Mouse (Mus musculus) gastrocnemius, adult 2 months (tissue): ENCODE results near the gene Hsh2d. TPM values are rescaled to one million over a fixed set of nuclear protein-coding genes. Genes with fewer than 3 reads are reported as not detected.

ENCODE experiments used
- DNase-seq: peaks from one replicate; pipeline ENCODE4 v3.0.0; 2022
- H3K27ac ChIP-seq: fragments of 200-600 bp; 2 replicates; pipeline ENCODE4 v1.8.1; 2022; ENCODE audit warnings: mild to moderate bottlenecking
- H3K4me3 ChIP-seq: fragments of 200-600 bp; 2 replicates; pipeline ENCODE4 v1.8.1; 2022; ENCODE audit warnings: mild to moderate bottlenecking, moderate library complexity
- CTCF ChIP-seq: fragments of 200-600 bp; IDR thresholded peaks from 2 replicates; pipeline ENCODE4 v1.8.1; 2022; ENCODE audit warnings: antibody characterized with exemption, mild to moderate bottlenecking, moderate library complexity
- intact Hi-C: fragments of 180-260 bp; cut with DNase I; formaldehyde crosslinking; loops from one replicate; pipeline ENCODE4 v1.15.1; 2025
- total RNA-seq, 2 experiments: library from RNA; stranded (reverse); gene quantifications; 2 replicates each; pipeline ENCODE4 v1.2.3; 2021

Hsh2d gene
- total RNA-seq, 2 experiments from 2014 or later: not detected

- intact Hi-C loops: loop anchor here (5.0 kb wide), 1 partner anchor 82 kb away; the partner anchor contains the start of gene Ap1m1
- Histone ChIP-seq H3K4me3 (peak overlapping the region; percentile 92), H3K27ac (no peak overlapping the region; the same call in 1 of the 2 replicates)
- DNase-seq: no peak
- TF ChIP-seq CTCF: no peak
Observed at GRCm38 (mm10) chr8:72160007-72160406, 29.4 kb upstream of the Hsh2d start.

GRCm38 (mm10) chr8:72160707-72161697 lies 28.4 kb upstream of the Hsh2d start, which contains the start of gene Rab8a:
TSS of gene Rab8a (plus strand) at chr8:72161200.
- DNase-seq: peak; percentile 99
- intact Hi-C loops: loop anchor here (5.0 kb wide), 1 partner anchor 81 kb away; the partner anchor contains the start of gene Ap1m1
- H3K27ac ChIP-seq: peak within 1 kb of the TSS; percentile 96
- TF ChIP-seq CTCF: no peak
- H3K4me3 ChIP-seq: peak within 1 kb of the TSS; percentile 92

- DNase-seq: no peak
Observed at GRCm38 (mm10) chr8:72162821-72163220, 26.6 kb upstream of the Hsh2d start.

GRCm38 (mm10) chr8:72169098-72169668 lies 20.3 kb upstream of the Hsh2d start:
- intact Hi-C loops: no loop called here
- DNase-seq: no peak
- TF ChIP-seq CTCF: no peak
- Histone ChIP-seq H3K27ac (no peak overlapping the region), H3K4me3 (no peak overlapping the region)

More at GRCm38 (mm10) chr8:72162821-72163220, 26.6 kb upstream of the Hsh2d start:
- no peak overlapping the region for H3K27ac ChIP-seq
- no peak overlapping the region for H3K4me3 ChIP-seq
- intact Hi-C loops: loop anchor here (5.0 kb wide), 1 partner anchor 79 kb away; the partner anchor contains the start of gene Ap1m1
- TF ChIP-seq CTCF: no peak

GRCm38 (mm10) chr8:72169681-72170249 lies 19.7 kb upstream of the Hsh2d start:
- Histone ChIP-seq H3K4me3 (no peak overlapping the region), H3K27ac (no peak overlapping the region)
- no peak for DNase-seq
- no peak for TF ChIP-seq CTCF
- intact Hi-C loops: no loop called here

DNA sequence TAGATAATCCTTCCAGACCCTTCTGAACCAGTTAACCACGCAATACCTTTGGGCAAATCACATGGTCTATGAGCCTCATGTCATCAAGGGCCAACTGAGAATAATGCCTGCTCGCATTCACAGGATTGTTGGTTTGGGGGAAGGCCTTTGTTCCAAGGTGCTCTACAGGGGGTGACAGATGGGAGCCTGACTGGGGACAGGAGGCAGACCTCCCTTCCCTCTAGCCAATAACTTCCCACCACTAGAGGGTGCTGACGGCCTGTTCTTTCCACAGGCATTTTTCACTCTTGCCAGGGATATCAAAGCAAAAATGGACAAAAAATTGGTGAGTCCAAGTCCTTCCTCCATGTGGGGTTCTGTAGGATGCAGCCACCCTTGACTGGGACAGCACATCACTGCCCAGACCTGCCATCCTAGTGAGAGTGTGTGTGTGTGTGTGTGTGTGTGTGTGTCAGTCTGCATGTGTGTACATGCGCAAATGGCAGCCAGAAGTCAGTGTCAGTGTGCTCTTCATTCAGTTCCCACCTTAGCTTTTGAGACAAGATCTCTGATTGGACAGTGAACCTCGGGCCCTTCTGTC lies 12.0 kb upstream of the Hsh2d start:
- no peak overlapping the region for H3K27ac ChIP-seq
- intact Hi-C loops: loop anchor here (5.0 kb wide), 1 partner anchor 45 kb away; no protein-coding TSS in a partner anchor
- DNase-seq: peak; percentile 74
- TF ChIP-seq CTCF: peak; percentile 83
- no peak overlapping the region for H3K4me3 ChIP-seq

- no peak overlapping the region for H3K4me3 ChIP-seq
- intact Hi-C loops: no loop called here
- DNase-seq: no peak
- TF ChIP-seq CTCF: no peak
- H3K27ac ChIP-seq: no peak overlapping the region
Observed at GRCm38 (mm10) chr8:72183554-72184202, 5.8 kb upstream of the Hsh2d start.

DNA sequence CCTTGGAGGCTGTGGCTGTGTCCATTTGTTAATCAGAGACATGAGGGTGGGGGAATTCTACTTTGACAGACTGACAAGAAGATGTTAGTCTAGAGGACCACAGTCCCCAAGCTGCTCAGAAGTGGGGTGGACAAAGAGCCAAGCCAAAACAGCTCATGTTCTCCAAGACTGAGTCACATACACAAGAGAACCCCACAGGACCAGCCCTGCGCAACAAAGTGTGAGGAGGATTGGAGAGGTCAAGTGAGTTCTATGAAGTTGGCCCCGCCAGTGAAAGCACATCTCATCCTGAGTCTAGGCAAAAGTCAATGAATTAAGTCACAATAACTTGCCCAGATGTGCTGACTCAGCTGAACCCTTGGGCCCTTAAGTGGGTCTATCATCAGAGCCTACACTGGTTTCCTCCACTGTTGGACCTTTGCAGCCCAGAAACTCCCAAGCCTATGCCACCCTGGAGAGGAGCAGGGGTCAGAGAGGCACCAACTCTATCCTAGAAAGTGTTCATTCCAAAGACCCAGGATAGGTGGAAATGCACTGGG lies 1.6 kb upstream of the Hsh2d start:
- DNase-seq: peak; percentile 42
- TF ChIP-seq CTCF: no peak
- intact Hi-C loops: no loop called here
- Histone ChIP-seq H3K27ac (no peak overlapping the region), H3K4me3 (no peak overlapping the region)

GRCm38 (mm10) chr8:72190215-72190539 lies 739 bp downstream of the Hsh2d start:
- Histone ChIP-seq H3K4me3 (no peak overlapping the region), H3K27ac (no peak overlapping the region)
- intact Hi-C loops: no loop called here
- TF ChIP-seq CTCF: no peak
- DNase-seq: no peak

DNA sequence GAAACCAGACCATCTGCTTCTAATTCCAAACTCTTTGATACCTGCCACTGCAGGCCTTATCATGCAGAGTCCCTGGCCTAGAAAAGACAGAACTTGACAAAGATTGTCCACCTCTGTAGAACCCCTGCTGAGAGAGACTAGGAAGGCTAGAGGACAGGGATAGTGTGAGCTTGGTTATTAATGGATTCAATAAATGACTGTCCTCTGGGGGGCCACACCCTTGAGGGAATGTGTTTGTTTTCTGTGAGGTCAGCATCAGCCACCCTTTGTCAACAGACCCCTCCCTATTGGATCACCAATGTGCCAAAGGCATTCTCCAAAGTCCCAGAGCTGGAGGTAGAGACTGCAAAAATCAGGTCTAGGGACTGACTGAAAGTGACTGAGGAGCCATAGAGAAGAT lies 2.6 kb downstream of the Hsh2d start:
- intact Hi-C loops: no loop called here
- no peak for TF ChIP-seq CTCF
- no peak for DNase-seq

GRCm38 (mm10) chr8:72197997-72198396 lies 8.6 kb downstream of the Hsh2d start:
- no peak overlapping the region for H3K27ac ChIP-seq
- intact Hi-C loops: no loop called here
- TF ChIP-seq CTCF: no peak
- no peak overlapping the region for H3K4me3 ChIP-seq
- DNase-seq: no peak

More for the DNA sequence above, 2.6 kb downstream of the Hsh2d start:
- Histone ChIP-seq H3K4me3 (no peak overlapping the region), H3K27ac (no peak overlapping the region)

DNA sequence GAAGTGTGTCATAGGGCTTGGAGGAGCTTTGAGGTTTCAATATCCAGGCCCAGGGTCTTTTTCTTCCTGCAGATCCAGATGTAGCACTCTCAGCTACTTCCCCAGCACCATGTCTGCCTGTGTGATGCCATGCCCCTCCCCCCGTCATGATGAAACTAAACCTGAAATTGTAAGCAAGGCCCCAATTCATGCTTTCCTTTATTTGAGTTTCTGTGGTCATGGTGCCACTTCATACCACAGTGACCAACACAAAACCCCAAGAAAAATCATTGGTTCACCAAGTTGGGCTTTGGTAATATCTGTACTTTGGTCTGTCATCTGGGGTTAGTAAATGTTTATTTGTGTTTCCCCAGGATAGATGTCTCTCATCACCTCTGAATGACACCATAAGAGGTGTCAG lies 19.1 kb downstream of the Hsh2d start:
- Histone ChIP-seq H3K4me3 (no peak overlapping the region), H3K27ac (no peak overlapping the region)
- no peak for TF ChIP-seq CTCF
- intact Hi-C loops: no loop called here
- DNase-seq: no peak
